Mouse (Mus musculus) CH12.LX (cell line): ENCODE results near the gene Tekt2.

Experiments
- CTCF ChIP-seq, 2 experiments: IDR thresholded peaks in 1 of 2; conservative IDR thresholded peaks in 1 of 2; 2 replicates each; pipeline ENCODE4 v1.5.1; 2011 to 2012; ENCODE audit warnings: low read depth in 2 of 2, low read length in 2 of 2, improper control_type of control experiment in 1 of 2, inconsistent platforms in 1 of 2, mild to moderate bottlenecking in 1 of 2, moderate library complexity in 1 of 2
- ELF1 ChIP-seq: IDR thresholded peaks from 2 replicates; pipeline ENCODE4 v1.6.1; 2014; ENCODE audit warnings: low read depth, mild to moderate bottlenecking, inconsistent platforms, low read length, improper control_type of control experiment
- EP300 ChIP-seq: IDR thresholded peaks from 2 replicates; pipeline ENCODE4 v1.6.1; 2011; ENCODE audit warnings: low read length, improper control_type of control experiment
- IRF4 ChIP-seq: IDR thresholded peaks from 2 replicates; pipeline ENCODE4 v1.6.1; 2014; ENCODE audit warnings: low read depth, mild to moderate bottlenecking, inconsistent platforms, low read length, improper control_type of control experiment
- KAT2A ChIP-seq: IDR thresholded peaks from 2 replicates; pipeline ENCODE4 v1.6.1; 2012; ENCODE audit warnings: low read length, improper control_type of control experiment, inconsistent platforms; ENCODE audit not compliant: insufficient replicate concordance
- MAX ChIP-seq: IDR thresholded peaks from 2 replicates; pipeline ENCODE4 v1.6.1; 2011; ENCODE audit warnings: low read length, improper control_type of control experiment
- NRF1 ChIP-seq: IDR thresholded peaks from 2 replicates; pipeline ENCODE4 v1.6.1; 2014; ENCODE audit warnings: low read depth, mild to moderate bottlenecking, inconsistent platforms, low read length, improper control_type of control experiment, moderate library complexity
- POLR2A ChIP-seq: IDR thresholded peaks from 2 replicates; pipeline ENCODE4 v1.6.1; 2011; ENCODE audit warnings: low read depth, mild to moderate bottlenecking, improper control_type of control experiment, low read length
- SIN3A ChIP-seq: IDR thresholded peaks from 2 replicates; pipeline ENCODE4 v1.6.1; 2012; ENCODE audit warnings: low read length, improper control_type of control experiment, inconsistent platforms
- TCF12 ChIP-seq: IDR thresholded peaks from 2 replicates; pipeline ENCODE4 v1.6.1; 2014; ENCODE audit warnings: low read depth, mild to moderate bottlenecking, inconsistent platforms, low read length, improper control_type of control experiment
- UBTF ChIP-seq: IDR thresholded peaks from 2 replicates; pipeline ENCODE4 v1.6.1; 2012; ENCODE audit warnings: low read depth, mild to moderate bottlenecking, inconsistent platforms, low read length, improper control_type of control experiment, moderate library complexity
- USF1 ChIP-seq: IDR thresholded peaks from 2 replicates; pipeline ENCODE4 v1.6.1; 2014; ENCODE audit warnings: low read depth, mild to moderate bottlenecking, inconsistent platforms, low read length, improper control_type of control experiment
- USF2 ChIP-seq: conservative IDR thresholded peaks from 2 replicates; pipeline ENCODE4 v1.6.1; 2011; ENCODE audit warnings: low read depth, low read length, improper control_type of control experiment

- no peak for TF ChIP-seq CTCF (conservative IDR thresholded peaks at IDR 0.05 in 1 of 2, IDR thresholded peaks at IDR 0.05 in 1 of 2; ENCODE audit: low read depth in 2 of 2, low read length in 2 of 2)
- no peak for TF ChIP-seq POLR2A
- no peak for TF ChIP-seq IRF4
- no peak for TF ChIP-seq USF2
- TF ChIP-seq ELF1 = no peak
- TF ChIP-seq SIN3A = no peak
- no peak for TF ChIP-seq KAT2A
- no peak for TF ChIP-seq USF1
- TF ChIP-seq MAX = no peak
- no peak for TF ChIP-seq TCF12
- TF ChIP-seq NRF1 = no peak
- no peak for TF ChIP-seq UBTF
- no peak for TF ChIP-seq EP300
Measured at GRCm38 (mm10) chr4:126311566-126312200, 13.8 kb downstream of the Tekt2 start.
